Comparison of ENCODE assay signal across 12 mouse cellular contexts in genomic region chr7:132402377-132403084, GRCm38 (mm10).
DNase-seq lines count a peak whose midpoint lies in the region; ATAC-seq and TF ChIP-seq lines count a peak whose summit lies in the region.
"Had no signal": no experiment of that assay in that cellular context is flagged by ENCODE, and none has a peak within 500 bp of the region (broad histone marks: within the 10 kb centered on the region; RNA-seq: fewer than 3 reads in every experiment).

No protein-coding gene starts in this region.

- peak; percentile 46 for DNase-seq in lung, embryonic 14.5 days
- DNase-seq in lung, adult 2 months, result no peak
- DNase-seq in c-Kit-positive CD71-negative TER-119-negative erythroid progenitor cells, embryonic 14.5 days (ENCODE audit: low read depth), result peak; percentile 69
- peak; percentile 24 for DNase-seq in liver, embryonic 13.5 days
- DNase-seq in spleen, postnatal 36 days (ENCODE audit: low spot score in 2 of 2), result peak; percentile 85 to 90
- DNase-seq in ovary, postnatal 14 days (ENCODE audit: low spot score), result no peak
- DNase-seq in kidney, adult 8-10 months, result no peak
- DNase-seq: gastrocnemius, adult 2 months; kidney, adult 11 months had no signal

- H3K4me2 ChIP-seq in lung, embryonic 14.5 days, result no peak overlapping the region
- no peak overlapping the region for H3K4me2 ChIP-seq in liver, embryonic 13.5 days
- H3K4me2 ChIP-seq in kidney, embryonic 16.5 days (replicated peaks; ENCODE audit: low read depth, low read length), result no peak overlapping the region
- H3K4me2 ChIP-seq: embryonic facial prominence, embryonic 12.5 days; midbrain, embryonic 12.5 days had no signal

- 0 out of 2 replicates have a peak, but pooled peaks cover 4% of the 10 kb centered on the region for H3K4me1 ChIP-seq in lung, embryonic 14.5 days (ENCODE audit: insufficient read depth)
- H3K4me1 ChIP-seq in lung, adult 2 months (ENCODE audit: control insufficient read depth, insufficient read depth, low read length), result peaks cover 4% of the 10 kb centered on the region; the same call in 1 of the 2 replicates
- H3K4me1 ChIP-seq in liver, embryonic 13.5 days (replicated peaks), result peaks cover 36% of the 10 kb centered on the region
- no peaks in the 10 kb centered on the region for H3K4me1 ChIP-seq in kidney, embryonic 16.5 days (ENCODE audit: insufficient read depth, low read length)

- no peak for TF ChIP-seq CTCF in lung, embryonic 14.5 days (IDR thresholded peaks at IDR 0.05; ENCODE audit: low read depth)
- TF ChIP-seq CTCF in lung, adult 2 months (IDR thresholded peaks at IDR 0.05; ENCODE audit: insufficient read depth, low read length), result no peak

- no peak overlapping the region for H3K4me3 ChIP-seq in lung, embryonic 14.5 days (ENCODE audit: low read depth, low read length)
- H3K4me3 ChIP-seq in lung, adult 2 months (replicated peaks; ENCODE audit: extremely low read depth, low read depth, low read length), result no peak overlapping the region
- H3K4me3 ChIP-seq in liver, embryonic 13.5 days (replicated peaks), result no peak overlapping the region
- H3K4me3 ChIP-seq in kidney, embryonic 16.5 days (ENCODE audit: low read length), result no peak overlapping the region
- H3K4me3 ChIP-seq: embryonic facial prominence, embryonic 12.5 days; gastrocnemius, adult 2 months; midbrain, embryonic 12.5 days had no signal

- no peak overlapping the region for H3K9ac ChIP-seq in lung, embryonic 14.5 days
- no peak overlapping the region for H3K9ac ChIP-seq in liver, embryonic 13.5 days
- H3K9ac ChIP-seq in kidney, embryonic 16.5 days (replicated peaks; ENCODE audit: low read length), result no peak overlapping the region
- H3K9ac ChIP-seq: embryonic facial prominence, embryonic 12.5 days; midbrain, embryonic 12.5 days had no signal

- no peak overlapping the region for H3K27ac ChIP-seq in lung, embryonic 14.5 days (ENCODE audit: low read depth)
- 0 out of 2 replicates have a peak overlapping the region, but pooled peaks have one; percentile 34 for H3K27ac ChIP-seq in liver, embryonic 13.5 days
- H3K27ac ChIP-seq in kidney, embryonic 16.5 days (ENCODE audit: low read length), result no peak overlapping the region
- H3K27ac ChIP-seq: embryonic facial prominence, embryonic 12.5 days; gastrocnemius, adult 2 months had no signal

- H3K27me3 ChIP-seq in lung, embryonic 14.5 days (ENCODE audit: insufficient read depth, low read length), result no peaks in the 10 kb centered on the region; the same call in 1 of the 2 replicates
- no peaks in the 10 kb centered on the region for H3K27me3 ChIP-seq in liver, embryonic 13.5 days
- no peaks in the 10 kb centered on the region for H3K27me3 ChIP-seq in kidney, embryonic 16.5 days (ENCODE audit: insufficient read depth, low read length)
- H3K27me3 ChIP-seq: embryonic facial prominence, embryonic 12.5 days; midbrain, embryonic 12.5 days had no signal

- ATAC-seq in lung, embryonic 14.5 days (ENCODE audit: insufficient read depth), result no peak
- ATAC-seq in liver, embryonic 13.5 days (ENCODE audit: low read depth), result peak; percentile 80
- ATAC-seq in kidney, embryonic 16.5 days (ENCODE audit: low FRiP score, low TSS enrichment), result no peak

- no peak for TF ChIP-seq POLR2A in lung, adult 2 months (IDR thresholded peaks at IDR 0.05; ENCODE audit: borderline replicate concordance, extremely low read depth, low read depth, low read length)

- no peaks in the 10 kb centered on the region for H3K9me3 ChIP-seq in lung, embryonic 14.5 days (ENCODE audit: low read depth, low read length)
- H3K9me3 ChIP-seq in liver, embryonic 13.5 days (replicated peaks), result no peaks in the 10 kb centered on the region
- H3K9me3 ChIP-seq in kidney, embryonic 16.5 days (ENCODE audit: low read length), result no peaks in the 10 kb centered on the region
- H3K9me3 ChIP-seq: embryonic facial prominence, embryonic 12.5 days; midbrain, embryonic 12.5 days had no signal

- WGBS in lung, embryonic 14.5 days, result 65% methylated on average over 10 of the region's 10 CpGs
- WGBS in lung, adult 2 months, result 39% methylated on average over 10 of the region's 10 CpGs
- 20% methylated on average over 10 of the region's 10 CpGs for WGBS in liver, embryonic 13.5 days (ENCODE audit: insufficient replicate concordance)
- 68% methylated on average over 10 of the region's 10 CpGs for WGBS in kidney, embryonic 16.5 days

- no peaks in the 10 kb centered on the region for H3K36me3 ChIP-seq in lung, embryonic 14.5 days (ENCODE audit: insufficient read depth)
- no peaks in the 10 kb centered on the region for H3K36me3 ChIP-seq in liver, embryonic 13.5 days
- no peaks in the 10 kb centered on the region for H3K36me3 ChIP-seq in kidney, embryonic 16.5 days (ENCODE audit: insufficient read depth, low read length)
- H3K36me3 ChIP-seq: embryonic facial prominence, embryonic 12.5 days; midbrain, embryonic 12.5 days had no signal

Comparison
In these comparisons a context has a peak if more than half of its experiments do, and no peak if none do; other contexts are left out.
1. DNase-seq: peak in lung, embryonic 14.5 days (single experiment), c-Kit-positive CD71-negative TER-119-negative erythroid progenitor cells, embryonic 14.5 days (single experiment), liver, embryonic 13.5 days (single experiment) and spleen, postnatal 36 days (2 of 2); none in lung, adult 2 months (single experiment), ovary, postnatal 14 days (single experiment) and kidney, adult 8-10 months (0 of 2).